Mouse (Mus musculus): ENCODE measurements at regions not wholly inside any gene's neighbourhood (a gene's known extent, or its start where the extent isn't known, plus 50 kb on each side); places are given as distances from the start of the nearest gene placed in this dataset.

DNA sequence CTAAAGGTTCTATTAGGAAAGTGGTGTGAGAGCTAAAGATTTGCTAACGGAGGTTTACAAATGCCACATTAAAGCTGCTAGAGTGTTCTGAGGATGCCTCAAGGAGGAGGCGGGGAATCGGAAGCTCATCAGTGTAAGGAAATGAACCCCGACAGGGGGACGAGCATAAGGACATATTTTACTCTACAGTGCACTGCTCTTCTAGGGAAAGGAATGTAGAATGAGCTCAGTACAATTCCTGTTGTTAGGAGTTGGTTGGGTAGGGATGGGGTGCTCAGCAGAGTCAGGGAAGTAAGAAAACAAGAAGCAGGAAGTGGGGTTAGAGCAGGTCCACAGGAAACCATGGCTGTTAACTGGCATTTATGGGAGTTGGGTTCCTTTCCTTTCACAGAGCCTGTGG is 54.6 kb downstream of the Mex3b start:
- no peak for DNase-seq (ENCODE audit: low spot score)

DNA sequence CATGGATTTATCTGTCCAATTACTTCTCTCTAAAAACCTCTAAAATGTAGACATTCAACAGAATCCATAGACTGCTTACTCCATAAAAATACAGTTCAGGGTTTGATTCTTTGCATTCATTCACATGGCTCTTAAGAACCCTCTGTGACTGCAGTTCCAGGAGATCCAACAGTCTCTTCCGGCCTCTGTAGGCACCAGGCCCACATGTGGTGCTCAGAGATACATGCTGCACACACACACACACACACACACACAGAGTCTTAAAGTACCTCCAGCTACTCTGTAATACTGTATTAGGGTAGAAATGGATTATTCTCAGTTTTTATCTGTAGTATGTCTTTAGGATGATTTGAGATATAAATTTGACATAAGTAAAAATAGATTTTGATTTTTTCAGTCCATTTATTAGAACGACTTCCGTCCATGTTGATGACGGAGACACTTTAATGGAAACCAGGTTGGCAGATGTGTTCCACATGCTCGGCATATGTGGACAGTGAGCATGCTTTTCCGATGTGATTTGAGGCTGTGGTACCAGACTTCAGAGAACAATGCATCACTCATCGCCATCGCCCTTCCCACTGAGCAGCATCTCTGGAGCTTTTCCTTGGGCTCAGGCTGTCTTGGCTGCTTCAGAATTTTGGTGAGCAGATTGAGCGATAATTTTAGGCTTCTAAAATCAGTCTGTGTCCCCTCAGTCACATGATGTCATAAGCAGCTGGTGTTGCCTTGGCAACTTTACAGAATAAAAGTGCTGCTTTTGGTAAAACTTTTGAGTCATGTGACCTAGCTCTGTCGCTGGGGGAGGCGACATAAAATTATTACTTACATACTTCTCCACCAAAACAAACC is 56.3 kb downstream of the Mex3b start:
- no peak for DNase-seq (ENCODE audit: low spot score)

DNA sequence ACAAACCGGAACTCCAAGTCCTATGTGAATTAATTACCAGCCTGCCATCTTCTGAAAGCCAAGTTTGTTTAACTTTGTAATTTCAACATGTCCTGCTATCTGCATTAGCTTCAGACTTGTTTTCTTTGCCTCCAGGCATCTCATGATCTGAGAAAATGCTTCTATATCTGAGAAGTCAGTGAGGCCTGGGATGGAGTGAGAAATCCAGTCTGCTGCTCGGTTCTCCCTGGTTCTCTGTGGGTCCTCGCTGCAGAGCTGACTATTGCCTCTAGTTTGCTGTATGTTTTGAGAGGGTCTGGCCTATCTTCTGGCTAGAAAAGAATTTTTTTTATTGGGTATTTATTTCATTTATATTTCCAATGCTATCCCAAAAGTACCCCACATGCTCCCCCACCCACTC is 57.0 kb downstream of the Mex3b start:
- DNase-seq (ENCODE audit: low spot score): no peak

DNA sequence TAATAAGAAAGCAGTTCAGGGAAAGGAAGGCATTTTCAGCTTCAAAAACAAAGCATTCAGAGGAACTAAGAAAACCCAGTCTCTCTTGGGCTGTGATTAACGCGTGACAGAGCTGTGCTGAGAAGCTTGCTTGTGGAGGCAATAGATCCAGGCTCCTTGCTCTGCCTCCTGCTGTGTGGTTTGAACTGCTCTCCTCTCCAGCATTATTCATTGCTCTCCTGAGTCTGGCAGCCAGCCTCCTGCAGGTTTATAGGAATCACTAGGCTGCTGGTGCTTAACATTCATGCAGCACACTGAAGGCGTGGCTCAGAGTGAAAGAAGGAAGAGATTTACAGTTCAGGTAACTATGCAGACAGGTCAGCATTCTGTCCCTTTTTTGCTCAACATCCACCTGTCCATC is 71.2 kb downstream of the Mex3b start:
- no peak for DNase-seq (ENCODE audit: low spot score)

DNA sequence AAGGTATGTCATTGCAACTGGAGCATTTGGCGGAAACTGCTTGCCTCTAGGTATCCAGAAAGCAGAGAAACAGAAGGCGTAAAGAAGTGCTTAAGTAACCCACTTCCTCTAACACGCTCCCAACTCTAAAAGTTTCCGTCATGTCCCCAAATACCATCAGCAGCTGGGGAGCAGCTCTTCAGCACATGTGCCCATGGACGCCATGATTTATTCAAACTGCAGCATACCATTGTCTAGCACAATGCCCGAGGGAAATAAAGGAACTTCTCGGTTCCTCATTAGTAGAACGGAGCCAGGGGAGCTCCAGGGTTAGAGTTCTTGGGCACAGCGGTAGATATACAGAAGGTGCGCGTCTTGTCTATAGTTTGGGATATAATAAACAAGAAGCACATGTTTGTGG is 72.4 kb downstream of the Mex3b start:
- no peak for DNase-seq (ENCODE audit: low spot score)

DNA sequence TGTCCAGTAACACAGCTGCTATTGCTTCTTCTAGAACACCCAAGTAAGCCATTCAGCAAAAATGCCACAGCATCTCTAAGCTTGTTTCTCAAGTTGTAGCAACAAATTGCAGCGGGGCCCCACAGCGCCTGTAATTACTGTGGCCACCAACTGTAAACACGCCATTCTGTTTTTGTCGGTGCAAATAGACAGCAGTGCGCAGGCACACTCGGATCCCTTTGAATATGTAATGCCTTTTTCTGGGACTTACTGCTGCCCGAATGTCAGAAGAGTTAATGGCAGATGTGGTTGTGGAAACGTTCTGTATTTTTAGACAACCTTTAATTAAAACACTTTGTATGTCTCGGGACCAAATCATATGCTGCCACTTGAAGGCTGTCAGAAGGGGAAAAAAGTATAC is 76.2 kb downstream of the Mex3b start:
- DNase-seq (ENCODE audit: low spot score): no peak

DNA sequence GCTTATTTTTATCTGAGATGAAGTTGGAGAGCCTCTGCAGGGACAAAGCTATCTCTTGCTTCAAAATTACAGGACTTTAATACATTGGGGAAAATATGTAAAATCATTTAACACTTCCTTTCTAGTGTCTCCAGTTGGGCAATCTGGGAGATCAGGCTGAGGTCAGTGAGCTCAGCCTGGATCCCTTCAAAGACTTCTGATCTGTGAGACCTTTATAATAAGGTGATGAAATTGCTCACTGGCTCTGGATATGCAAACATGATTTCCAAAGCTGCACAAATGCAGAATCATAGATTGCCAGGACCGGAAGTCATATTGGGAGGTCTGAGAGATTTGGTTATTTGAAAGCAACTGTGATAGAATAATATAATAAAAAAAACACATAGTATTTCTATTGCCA is 76.7 kb downstream of the Mex3b start:
- no peak for DNase-seq (ENCODE audit: low spot score)

DNA sequence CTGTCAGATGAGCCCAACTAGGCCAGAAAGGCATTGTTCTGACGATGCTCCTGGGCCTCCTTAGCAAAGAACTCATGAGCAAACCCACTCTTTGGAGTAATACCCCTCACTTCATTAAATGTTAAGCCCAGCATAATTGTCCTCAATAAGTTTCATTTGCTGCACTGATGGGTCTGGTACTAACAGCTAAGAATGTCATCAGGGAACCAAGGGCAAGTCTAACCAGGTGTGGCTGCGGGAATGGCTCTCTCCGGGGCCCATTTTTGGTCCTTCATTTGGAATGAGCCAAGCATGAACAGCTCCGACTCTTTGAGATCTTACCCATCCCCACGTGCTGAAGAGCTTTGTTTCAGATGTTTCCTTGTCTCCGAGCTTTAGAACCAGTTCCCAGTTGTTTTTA is 82.2 kb downstream of the Mex3b start:
- DNase-seq (ENCODE audit: low spot score): no peak

DNA sequence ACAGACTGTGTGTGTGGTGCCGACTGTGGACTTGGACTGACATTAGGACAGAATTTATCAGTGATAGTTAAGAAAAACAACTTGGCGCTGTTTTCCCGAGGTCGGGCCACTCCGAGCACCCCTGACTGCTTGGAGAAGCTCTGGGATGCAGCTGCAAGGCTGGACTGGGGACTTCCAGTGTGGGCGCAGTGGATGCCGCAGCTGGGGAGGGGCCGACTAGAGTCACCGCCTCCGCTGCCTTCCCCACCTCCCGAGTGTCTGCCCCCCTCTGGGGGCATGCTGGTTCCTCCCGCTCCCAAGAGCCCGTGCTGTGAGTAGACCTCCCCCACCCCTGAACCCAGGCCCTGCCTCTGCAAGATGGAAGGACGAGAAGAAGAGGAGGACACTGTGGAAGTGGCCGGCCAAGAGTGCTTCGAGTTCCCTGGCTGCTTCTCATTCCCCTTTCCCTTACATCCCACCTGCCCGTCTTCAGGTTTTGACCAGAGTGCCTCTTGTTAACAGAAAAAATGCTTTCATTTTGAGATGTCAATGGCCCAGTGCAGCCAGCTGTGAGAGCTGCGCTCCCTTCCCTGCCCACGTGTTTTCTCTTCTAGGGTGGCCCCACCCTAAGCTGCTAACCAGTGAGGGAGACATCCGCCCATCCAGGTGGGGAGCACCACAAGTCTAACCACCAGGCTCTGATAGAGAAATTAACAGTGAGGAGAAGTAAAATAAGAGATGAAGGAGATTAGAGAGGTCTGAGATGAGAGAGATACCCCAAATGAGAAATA is 90.3 kb downstream of the Mex3b start:
- DNase-seq (ENCODE audit: low spot score): no peak

DNA sequence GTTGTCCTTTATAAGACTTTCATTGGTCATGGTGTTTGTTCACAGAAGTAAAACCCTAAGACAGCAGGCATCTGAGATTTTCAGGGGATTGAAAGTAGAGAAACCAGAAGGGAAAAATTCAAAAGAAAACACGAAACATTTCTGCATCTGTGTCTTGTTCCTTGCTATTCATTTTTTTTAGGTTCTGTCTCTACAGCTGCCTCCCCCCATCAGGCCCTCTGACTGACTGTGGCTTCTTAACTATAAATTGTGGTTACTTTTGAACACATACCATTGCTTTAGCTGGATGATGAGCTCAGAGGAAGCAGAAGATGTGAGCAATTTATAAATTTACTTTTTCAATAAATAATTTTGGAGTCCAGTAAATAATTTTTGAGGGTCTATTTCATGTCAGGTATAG is 103.5 kb downstream of the Mex3b start:
- DNase-seq (ENCODE audit: low spot score): no peak

DNA sequence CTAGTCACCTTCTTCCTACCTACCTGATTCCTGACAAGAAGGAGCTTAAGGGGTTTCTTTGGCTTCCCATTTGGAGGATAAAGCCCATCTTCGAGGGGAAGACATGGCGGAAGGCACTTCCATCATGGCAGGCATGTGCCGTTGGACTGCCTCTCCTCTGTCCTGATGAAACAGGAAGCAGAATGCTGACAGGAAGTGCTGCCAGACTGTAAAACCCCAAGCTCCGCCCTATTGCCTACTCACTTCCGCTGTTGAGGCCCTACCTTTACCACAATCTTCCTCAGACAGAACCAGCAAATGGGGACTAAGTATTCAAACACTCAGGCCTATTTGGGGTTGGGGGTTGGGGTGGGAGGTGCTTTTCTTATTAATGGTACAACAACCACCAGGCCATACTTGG is 104.1 kb downstream of the Mex3b start:
- DNase-seq (ENCODE audit: low spot score): no peak

DNA sequence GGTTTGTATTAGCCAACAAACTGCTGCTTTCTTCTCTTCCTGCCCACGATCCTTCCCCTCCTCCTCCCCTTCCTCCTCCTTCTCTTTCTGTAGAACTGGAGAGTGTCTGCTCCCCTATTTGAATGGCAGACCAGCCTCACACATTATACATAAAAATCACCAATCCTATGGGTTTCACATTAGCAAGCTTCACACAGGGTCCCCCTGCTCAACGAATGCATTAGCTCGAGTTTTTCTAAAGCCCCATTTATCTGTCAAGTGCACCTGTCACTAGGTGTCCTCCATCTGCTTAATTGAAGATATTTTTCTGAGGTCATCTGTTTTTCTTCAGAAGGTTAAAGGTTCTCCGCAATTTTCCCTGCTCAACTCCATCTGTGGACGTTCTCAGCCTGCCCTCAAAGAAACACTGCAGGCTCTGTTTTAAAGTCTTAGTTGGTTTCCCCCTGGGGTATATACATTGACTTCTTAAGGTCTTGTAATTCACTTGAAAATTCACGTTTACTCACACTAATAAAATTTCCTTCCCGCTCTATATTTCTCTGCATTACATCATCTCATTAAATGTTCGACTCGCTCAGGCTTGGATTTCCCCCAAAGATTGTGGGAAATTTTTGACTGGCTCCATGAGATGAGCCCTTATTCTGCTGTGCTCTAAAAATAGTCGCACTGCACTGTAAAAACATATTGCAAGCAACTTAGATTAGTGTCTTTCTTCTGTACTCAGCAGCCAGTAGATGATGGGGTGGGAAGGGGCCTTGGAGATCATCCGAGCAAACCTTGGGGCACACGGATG is 105.3 kb downstream of the Mex3b start:
- DNase-seq (ENCODE audit: low spot score): no peak

DNA sequence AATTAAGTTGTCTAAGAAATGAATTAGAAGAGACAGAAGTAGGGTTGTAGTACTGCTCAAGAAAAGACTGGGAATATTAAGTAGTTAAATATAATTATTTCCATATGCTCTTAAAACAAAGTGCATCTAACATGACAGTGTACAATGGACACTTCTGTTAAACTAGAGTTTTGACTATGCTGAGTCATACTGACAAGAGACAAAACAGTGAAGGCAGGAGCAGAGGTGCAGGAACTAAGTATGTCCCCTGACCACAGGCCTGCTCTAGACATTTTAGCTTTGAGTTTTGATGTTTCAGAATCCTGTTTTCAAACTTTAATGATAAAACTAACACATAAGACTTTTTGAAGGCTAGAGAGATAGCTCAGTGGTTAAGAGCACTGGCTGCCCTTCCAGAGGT is 123.6 kb downstream of the Mex3b start:
- DNase-seq (ENCODE audit: low spot score): no peak

DNA sequence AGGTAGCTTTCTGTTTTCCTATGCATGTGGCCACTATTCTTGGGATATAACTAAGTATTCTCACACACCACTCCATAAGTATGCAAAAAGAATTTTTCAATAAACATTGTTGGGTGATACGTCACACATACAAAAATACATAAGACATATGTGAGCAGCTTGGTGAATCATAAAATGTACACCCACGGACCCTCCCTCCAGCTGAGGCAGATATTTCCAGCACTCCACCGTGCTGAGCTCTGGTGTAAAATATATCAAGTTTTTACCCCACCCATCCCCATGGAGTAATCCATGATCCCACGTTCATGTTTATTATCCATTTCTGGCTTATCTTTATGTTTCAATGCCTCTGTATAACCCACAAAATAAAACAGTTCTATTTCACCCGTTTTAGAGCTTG is 126.0 kb downstream of the Mex3b start:
- DNase-seq (ENCODE audit: low spot score): no peak

DNA sequence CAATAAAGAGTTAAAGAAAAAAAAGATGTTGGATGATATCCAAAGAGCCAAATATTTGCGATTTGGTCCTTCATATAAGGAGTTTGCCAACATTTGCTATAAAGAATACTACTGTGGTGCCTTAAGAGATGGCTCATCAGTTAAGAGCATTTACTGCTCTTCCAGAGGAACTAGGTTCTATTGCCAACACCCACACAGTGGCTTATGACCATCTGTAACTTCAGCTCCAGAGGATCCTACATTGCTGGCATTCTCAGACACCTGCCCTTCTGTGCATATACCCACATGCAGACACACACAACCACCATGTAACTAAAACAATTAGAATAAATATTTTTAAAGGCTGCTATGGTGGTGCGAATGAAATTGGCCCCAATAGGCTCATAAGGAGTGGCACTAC is 131.7 kb downstream of the Mex3b start:
- DNase-seq (ENCODE audit: low spot score): no peak

DNA sequence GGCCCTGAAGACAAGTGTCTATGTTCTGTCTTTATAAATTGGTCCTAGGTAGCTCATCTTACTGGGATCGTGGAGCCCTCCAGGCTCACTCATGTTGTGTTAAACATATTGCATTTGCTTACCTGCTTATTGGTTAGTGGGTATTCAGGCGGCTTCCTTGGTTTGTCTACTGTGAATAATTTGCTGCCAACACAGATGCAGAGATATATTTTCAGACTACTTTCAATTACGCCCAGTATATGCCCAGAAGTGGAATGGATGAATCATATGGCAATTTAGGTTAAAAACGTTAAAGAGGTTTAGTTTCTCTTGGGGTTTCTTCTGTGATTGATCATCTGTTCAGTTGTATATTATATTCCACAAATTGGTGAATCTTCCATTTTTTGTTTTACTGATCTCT is 140.4 kb downstream of the Mex3b start:
- DNase-seq (ENCODE audit: low spot score): no peak

DNA sequence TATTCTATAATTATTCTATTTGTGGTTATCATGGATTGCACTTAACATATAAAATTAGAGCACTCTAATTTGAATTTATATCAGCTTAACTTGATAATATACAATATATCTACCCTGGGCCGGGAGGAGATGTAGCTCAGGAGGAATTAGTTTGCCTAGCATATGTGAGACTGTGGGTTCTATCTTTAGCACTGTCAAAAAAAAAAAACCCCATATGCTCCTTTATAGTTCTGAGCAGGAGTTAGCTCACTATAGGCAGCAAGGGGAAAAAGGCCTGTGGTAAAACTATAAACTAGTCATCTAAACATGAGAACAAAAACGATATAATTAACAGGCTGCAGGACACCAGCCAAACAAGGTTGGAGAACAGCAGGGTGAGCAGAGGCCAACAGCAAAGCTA is 145.0 kb downstream of the Mex3b start:
- no peak for DNase-seq (ENCODE audit: low spot score)

DNA sequence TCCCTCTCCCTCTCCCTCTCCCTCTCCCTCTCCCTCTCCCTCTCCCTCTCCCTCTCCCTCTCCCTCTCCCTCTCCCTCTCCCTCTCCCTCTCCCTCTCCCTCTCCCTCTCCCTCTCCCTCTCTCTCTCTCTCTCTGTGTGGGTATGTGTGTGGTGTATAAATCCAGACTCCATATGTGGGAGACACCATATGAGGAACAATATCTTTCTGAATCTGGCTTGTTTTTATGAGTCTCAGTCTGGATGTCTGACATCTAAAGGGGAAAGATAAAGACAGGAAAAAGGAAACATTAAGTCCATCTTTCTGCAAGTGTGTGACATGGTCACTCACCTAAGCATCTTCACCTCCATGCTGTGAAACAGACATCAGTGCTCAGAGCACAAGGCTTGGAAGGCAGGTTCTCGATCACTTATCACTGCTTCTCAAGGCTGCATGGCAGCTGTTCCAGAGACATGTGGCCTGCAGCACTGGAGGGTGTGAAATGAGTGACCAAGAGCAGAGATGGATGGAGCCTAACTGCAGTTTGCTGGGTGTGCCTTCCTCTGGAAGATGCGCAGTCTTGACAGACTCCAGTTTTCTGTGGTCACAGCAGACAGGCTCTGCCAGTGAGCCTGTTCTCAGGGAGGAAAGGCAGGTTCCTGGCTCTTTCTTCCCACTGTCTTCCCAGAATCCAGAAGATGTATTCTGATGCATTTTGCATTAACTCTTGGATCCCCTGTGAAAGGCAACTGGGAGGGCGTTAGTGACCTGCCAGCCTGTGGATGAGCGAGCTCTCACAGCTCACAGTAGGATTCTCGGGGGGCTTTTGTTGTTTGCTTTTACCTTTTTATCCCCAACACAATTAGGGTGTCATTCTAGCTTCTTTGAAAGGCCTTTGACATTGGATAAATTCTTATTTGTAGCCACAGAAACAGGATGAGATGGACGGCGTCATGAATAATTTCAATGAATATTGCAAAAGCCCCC is 147.9 kb downstream of the Mex3b start:
- DNase-seq (ENCODE audit: low spot score): no peak

DNA sequence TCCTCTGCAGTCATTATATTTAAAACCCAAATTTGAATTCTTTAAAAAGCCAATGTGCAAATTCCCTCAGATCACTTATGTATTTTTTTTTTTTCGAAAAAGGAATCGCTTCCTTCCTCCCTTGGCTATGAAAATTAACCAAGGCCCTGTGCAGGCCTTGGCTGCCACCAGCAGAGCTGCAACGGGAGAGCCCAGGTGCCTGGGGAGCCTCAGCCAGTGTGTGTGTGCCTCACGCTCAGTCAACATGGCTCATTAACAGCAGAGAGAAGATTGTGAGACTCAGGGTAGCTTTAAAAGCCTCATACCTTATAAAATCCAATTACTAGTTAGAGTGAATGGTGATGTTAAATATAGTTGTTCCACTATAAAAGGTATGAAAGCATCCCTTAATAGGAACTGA is 148.6 kb downstream of the Mex3b start:
- DNase-seq (ENCODE audit: low spot score): no peak

DNA sequence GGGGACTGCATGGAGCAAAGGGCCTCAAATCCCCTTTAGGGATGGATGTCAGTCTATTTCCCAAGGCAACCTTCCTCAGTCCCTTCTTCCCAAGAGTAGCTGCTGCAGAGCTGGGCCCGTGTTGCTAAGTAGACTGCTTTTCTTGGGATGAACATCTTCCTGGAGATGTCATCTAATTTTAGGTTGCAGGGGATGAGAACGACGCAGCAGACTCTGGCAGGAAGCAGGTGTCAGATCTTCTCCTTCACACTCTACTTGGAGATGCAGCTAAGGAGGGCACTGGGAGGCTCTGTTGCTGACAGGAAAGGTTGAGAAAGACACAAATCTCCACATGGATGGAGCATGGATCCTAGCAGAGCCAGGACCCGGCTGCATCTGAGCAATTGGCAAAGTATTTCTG is 149.4 kb downstream of the Mex3b start:
- no peak for DNase-seq (ENCODE audit: low spot score)

DNA sequence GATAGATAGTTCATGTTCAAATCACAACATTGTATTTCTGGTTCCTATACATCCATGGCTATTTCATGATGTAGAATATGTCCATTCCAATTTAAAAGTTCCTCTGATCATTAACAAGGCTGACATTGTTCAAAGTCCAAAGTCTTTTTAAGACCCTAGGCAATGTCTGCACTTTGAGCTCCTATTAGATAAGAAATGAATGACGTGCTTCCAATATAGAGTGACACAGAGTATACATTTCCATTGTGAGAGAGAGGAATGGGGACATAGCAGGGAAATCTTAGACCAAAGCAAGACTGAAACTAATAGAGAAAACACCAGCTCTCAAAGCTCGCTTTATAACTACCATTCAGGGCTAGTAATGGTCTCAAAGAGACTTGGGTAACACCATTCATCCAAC is 153.5 kb downstream of the Mex3b start:
- DNase-seq (ENCODE audit: low spot score): no peak

DNA sequence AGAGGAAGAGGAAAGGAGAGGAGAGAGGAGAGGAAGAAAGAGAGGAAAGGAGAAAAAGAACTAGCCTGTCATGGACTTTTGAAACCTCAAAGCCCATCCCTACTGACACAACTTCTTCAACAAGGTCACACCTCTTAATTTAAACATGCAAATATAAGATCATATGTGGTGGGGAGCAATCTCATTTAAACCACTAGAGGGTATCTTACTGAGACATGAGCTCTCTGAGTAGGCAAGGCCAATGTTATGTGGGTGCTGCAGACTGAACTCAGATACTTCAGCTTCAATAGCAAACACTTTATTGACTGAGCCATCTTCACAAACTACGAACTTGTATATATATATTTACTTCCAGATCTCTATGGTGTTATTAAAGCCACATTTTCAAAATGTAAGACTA is 156.9 kb downstream of the Mex3b start:
- no peak for DNase-seq (ENCODE audit: low spot score)

Measured in adipocyte (in vitro differentiated cells).